Mouse (Mus musculus): ENCODE measurements around the gene Dpy19l3.

Dpy19l3 gene

GRCm38 (mm10) chr7:35636229-35636628 is 118.0 kb downstream of the Dpy19l3 start:
- DNase-seq (ENCODE audit: low read depth) = no peak

Data from fibroblast of lung, adult 2 months (primary cell).